In genomic region chr9:111273958-111274357, GRCm38 (mm10) we compare ENCODE assay signal across 10 mouse cellular contexts. TPM values are rescaled to one million over a fixed set of nuclear protein-coding genes. Genes with fewer than 3 reads are reported as not detected.
DNase-seq lines count a peak whose midpoint lies in the region; ATAC-seq and TF ChIP-seq lines count a peak whose summit lies in the region.
"Had no signal": no experiment of that assay in that cellular context is flagged by ENCODE, and none has a peak within 500 bp of the region (broad histone marks: within the 10 kb centered on the region; RNA-seq: fewer than 3 reads in every experiment).

No protein-coding gene starts in this region.

- intact Hi-C loops in heart, postnatal 36 days (cut with DNase I), result no loop called here

- dilution Hi-C loops in CH12.LX (cut with MboI; ENCODE audit: extremely low pct_ligation_motif_present, extremely low pct_unique_long_range_greater_than_20kb, low sequenced_read_pairs), result no loop called here

- no peaks in the 10 kb centered on the region for H3K27me3 ChIP-seq in heart, embryonic 11.5 days (ENCODE audit: control insufficient read depth, insufficient read depth, low read length)
- no peaks in the 10 kb centered on the region for H3K27me3 ChIP-seq in CH12.LX (replicated peaks)
- no peaks in the 10 kb centered on the region for H3K27me3 ChIP-seq in hindbrain, embryonic 13.5 days
- no peaks in the 10 kb centered on the region for H3K27me3 ChIP-seq in liver, postnatal 0 days (ENCODE audit: insufficient read depth, low read length)

- no peaks in the 10 kb centered on the region for H3K9me3 ChIP-seq in heart, embryonic 11.5 days (replicated peaks; ENCODE audit: control insufficient read depth, low read length)
- no peaks in the 10 kb centered on the region for H3K9me3 ChIP-seq in CH12.LX (replicated peaks; ENCODE audit: low read length)
- H3K9me3 ChIP-seq in hindbrain, embryonic 13.5 days, result no peaks in the 10 kb centered on the region
- no peaks in the 10 kb centered on the region for H3K9me3 ChIP-seq in liver, postnatal 0 days (ENCODE audit: low read length)

- H3K4me1 ChIP-seq in heart, embryonic 11.5 days (ENCODE audit: control insufficient read depth, insufficient read depth, low read length), result peaks cover 30% of the 10 kb centered on the region
- H3K4me1 ChIP-seq in CH12.LX (ENCODE audit: control insufficient read depth in 1 of 2, insufficient read depth in 2 of 2), result peaks cover 8 to 53% of the 10 kb centered on the region in 2 experiments; a peak in 3 of 4 replicates
- H3K4me1 ChIP-seq in hindbrain, embryonic 13.5 days (replicated peaks), result peaks cover 60% of the 10 kb centered on the region
- H3K4me1 ChIP-seq in liver, postnatal 0 days (ENCODE audit: insufficient read depth), result peaks cover 36% of the 10 kb centered on the region

- in situ Hi-C loops in CH12.LX (cut with MboI; ENCODE audit: low pct_ligation_motif_present, low pct_unique_long_range_greater_than_20kb, low sequenced_read_pairs), result loop anchor here (10.0 kb wide), 1 partner anchor 191 kb away; no protein-coding TSS in a partner anchor

- no peak for TF ChIP-seq POLR2A in CH12.LX (IDR thresholded peaks at IDR 0.05; ENCODE audit: low read depth, low read length)

- peak; percentile 48; the same call in 1 of the 2 replicates for TF ChIP-seq EP300 in CH12.LX (IDR thresholded peaks at IDR 0.05; ENCODE audit: low read length)
- no peak for TF ChIP-seq EP300 in liver, postnatal 0 days (IDR thresholded peaks at IDR 0.05; ENCODE audit: low read depth)

- H3K4me3 ChIP-seq in heart, embryonic 11.5 days (ENCODE audit: low read depth, low read length), result peak overlapping the region; percentile 75
- peak overlapping the region; percentile 74 to 92 (median 82) for H3K4me3 ChIP-seq in CH12.LX (replicated peaks in 1 of 3; ENCODE audit: low read depth in 2 of 3, low read length in 2 of 3, poor library complexity in 1 of 3)
- H3K4me3 ChIP-seq in hindbrain, embryonic 13.5 days, result peak overlapping the region; percentile 93
- H3K4me3 ChIP-seq in liver, postnatal 0 days (ENCODE audit: low read depth, low read length), result peak overlapping the region; percentile 79

- no peak overlapping the region for H3K27ac ChIP-seq in heart, embryonic 11.5 days (ENCODE audit: low read depth, low read length)
- H3K27ac ChIP-seq in CH12.LX (ENCODE audit: insufficient read depth, low read depth), result no peak overlapping the region
- no peak overlapping the region for H3K27ac ChIP-seq in hindbrain, embryonic 13.5 days
- no peak overlapping the region for H3K27ac ChIP-seq in liver, postnatal 0 days (ENCODE audit: low read depth)

- H3K79me2 ChIP-seq in CH12.LX (replicated peaks; ENCODE audit: control insufficient read depth, extremely low read depth, insufficient read depth, poor library complexity, severe bottlenecking), result peaks cover 61% of the 10 kb centered on the region

- ATAC-seq in heart, embryonic 11.5 days (replicated peaks; ENCODE audit: insufficient number of reproducible peaks, low FRiP score, low TSS enrichment), result no peak
- no peak for ATAC-seq in hindbrain, embryonic 13.5 days (ENCODE audit: low FRiP score)
- ATAC-seq in liver, postnatal 0 days, result no peak

- no peak for TF ChIP-seq CTCF in CH12.LX (conservative IDR thresholded peaks at IDR 0.05 in 1 of 2, IDR thresholded peaks at IDR 0.05 in 1 of 2; ENCODE audit: low read depth in 2 of 2, low read length in 2 of 2)
- no peak for TF ChIP-seq CTCF in liver, postnatal 0 days (IDR thresholded peaks at IDR 0.05; ENCODE audit: low read depth)

- peak overlapping the region; percentile 83 for H3K4me2 ChIP-seq in heart, embryonic 11.5 days
- peak overlapping the region; percentile 94 for H3K4me2 ChIP-seq in CH12.LX (ENCODE audit: insufficient read depth, low read depth, poor library complexity, severe bottlenecking)
- peak overlapping the region; percentile 98 for H3K4me2 ChIP-seq in hindbrain, embryonic 13.5 days
- peak overlapping the region; percentile 82 for H3K4me2 ChIP-seq in liver, postnatal 0 days (ENCODE audit: low read depth, low read length)

- no peak for TF ChIP-seq RAD21 in CH12.LX (IDR thresholded peaks at IDR 0.05; ENCODE audit: low read depth, low read length)

- H3K9ac ChIP-seq in heart, embryonic 11.5 days (ENCODE audit: low read depth, low read length), result no peak overlapping the region
- H3K9ac ChIP-seq in CH12.LX (ENCODE audit: insufficient read depth, low read depth), result peak overlapping the region; percentile 81; the same call in 1 of the 2 replicates
- H3K9ac ChIP-seq in hindbrain, embryonic 13.5 days, result no peak overlapping the region
- peak overlapping the region; percentile 5 for H3K9ac ChIP-seq in liver, postnatal 0 days (replicated peaks)

- DNase-seq in heart, postnatal 36 days, result no peak
- no peak for DNase-seq in CH12.LX (ENCODE audit: extremely low read depth)
- no peak for DNase-seq in liver, postnatal 0 days
- no peak for DNase-seq in thymus, postnatal 36 days
- DNase-seq in left cerebral cortex, adult 18-20 months (ENCODE audit: low spot score in 2 of 2), result no peak
- DNase-seq in lung, postnatal 25 days (ENCODE audit: low spot score), result no peak
- DNase-seq: cerebellum, adult 8-10 months; thymus, postnatal 14 days had no signal

- 0 out of 2 replicates have a peak, but pooled peaks cover 3% of the 10 kb centered on the region for H3K36me3 ChIP-seq in heart, embryonic 11.5 days (ENCODE audit: control insufficient read depth, insufficient read depth, low read length)
- peaks cover 9 to 43% of the 10 kb centered on the region in 2 experiments for H3K36me3 ChIP-seq in CH12.LX (replicated peaks in 1 of 2; ENCODE audit: control insufficient read depth in 1 of 2, insufficient read depth in 1 of 2, low read length in 1 of 2)
- peaks cover 32% of the 10 kb centered on the region for H3K36me3 ChIP-seq in hindbrain, embryonic 13.5 days
- peaks cover 33% of the 10 kb centered on the region for H3K36me3 ChIP-seq in liver, postnatal 0 days (replicated peaks; ENCODE audit: insufficient read depth, low read length)

- 79% methylated on average over 1 of the region's 1 CpGs for WGBS in heart, embryonic 11.5 days (ENCODE audit: insufficient replicate concordance)
- WGBS in hindbrain, embryonic 13.5 days, result 95% methylated on average over 1 of the region's 1 CpGs
- WGBS in liver, postnatal 0 days (ENCODE audit: insufficient replicate concordance), result 67% methylated on average over 1 of the region's 1 CpGs

TF ChIP-seq in CH12.LX, 34 proteins besides CTCF, POLR2A, EP300 and RAD21:
- peak; percentile 86; the same call in 1 of the 2 replicates for TF ChIP-seq SIN3A (IDR thresholded peaks at IDR 0.05; ENCODE audit: low read length)
- no peak for TF ChIP-seq RCOR1 (conservative IDR thresholded peaks at IDR 0.05; ENCODE audit: low read depth, low read length)
- peak; percentile 57; the same call in 1 of the 2 replicates for TF ChIP-seq JUND (conservative IDR thresholded peaks at IDR 0.05; ENCODE audit: low read depth, low read length)
- no peak for TF ChIP-seq POLR2AphosphoS2 (IDR thresholded peaks at IDR 0.05; ENCODE audit: low read depth, low read length)
- no peak for TF ChIP-seq UBTF (IDR thresholded peaks at IDR 0.05; ENCODE audit: low read depth, low read length)
- TF ChIP-seq MAX (IDR thresholded peaks at IDR 0.05; ENCODE audit: low read length), result peak; percentile 88
- peak; percentile 40 for TF ChIP-seq USF1 (IDR thresholded peaks at IDR 0.05; ENCODE audit: low read depth, low read length)
- peak; percentile 98 for TF ChIP-seq MXI1 (IDR thresholded peaks at IDR 0.05; ENCODE audit: low read depth, low read length)
- no peak for TF ChIP-seq BHLHE40 (IDR thresholded peaks at IDR 0.05; ENCODE audit: low read depth, low read length)
- peak; percentile 50; the same call in 1 of the 2 replicates for TF ChIP-seq JUN (IDR thresholded peaks at IDR 0.05; ENCODE audit: insufficient read depth, low read depth, low read length)
- TF ChIP-seq SMC3 (IDR thresholded peaks at IDR 0.05; ENCODE audit: low read depth, low read length), result no peak
- no peak for TF ChIP-seq CHD2 (IDR thresholded peaks at IDR 0.05; ENCODE audit: low read length)
- no peak for TF ChIP-seq HCFC1 (IDR thresholded peaks at IDR 0.05; ENCODE audit: low read depth, low read length)
- TF ChIP-seq ETS1 (conservative IDR thresholded peaks at IDR 0.05; ENCODE audit: low read depth, low read length), result no peak
- peak; percentile 86 for TF ChIP-seq MYC (IDR thresholded peaks at IDR 0.05; ENCODE audit: low read depth, low read length)
TF ChIP-seq in CH12.LX: peak in this region for 7.

RNA-seq across cellular contexts. Expression of gene Epm2aip1, which starts 2.2 kb away (rescaled TPM):
- polyA plus RNA-seq in heart, embryonic 11.5 days (2014; fragmentation: Nextera tagmentation; extraction: Ambion mirVana), result 25.6 and 35.3 TPM in 2 replicates
- 10 to 100 TPM; 17.1 to 25.1 TPM for total RNA-seq in heart, postnatal 36 days (2021)
- total RNA-seq in CH12.LX (2012; rRNA removed) (8.9 and 9.3 TPM in 2 replicates), CH12.LX (2014; rRNA removed) (11.2 and 12.2 TPM in 2 replicates)
- 8.9 and 11.4 TPM in 2 replicates for polyA plus RNA-seq in CH12.LX (2012; ENCODE audit: insufficient read length, low read depth)
- 46.2 and 47.4 TPM in 2 replicates for polyA plus RNA-seq in hindbrain, embryonic 13.5 days (2015; fragmentation: Nextera tagmentation; extraction: Ambion mirVana)
- polyA plus RNA-seq in liver, postnatal 0 days (2015; fragmentation: Nextera tagmentation; extraction: Ambion mirVana), result 4.4 and 5.2 TPM in 2 replicates
- 10 to 100 TPM; 87.2 to 87.9 TPM for total RNA-seq in left cerebral cortex, adult 18-20 months (2021)

RNA-seq across cellular contexts. Expression of gene Mlh1, which starts 2.4 kb away (rescaled TPM):
- 33.9 and 43.0 TPM in 2 replicates for polyA plus RNA-seq in heart, embryonic 11.5 days (2014; fragmentation: Nextera tagmentation; extraction: Ambion mirVana)
- total RNA-seq in heart, postnatal 36 days (2021), result 1 to 10 TPM; 7.7 to 8.5 TPM
- total RNA-seq in CH12.LX (2012; rRNA removed) (25.7 and 33.0 TPM in 2 replicates), CH12.LX (2014; rRNA removed) (54.8 and 57.9 TPM in 2 replicates)
- polyA plus RNA-seq in CH12.LX (2012; ENCODE audit: insufficient read length, low read depth), result 46.3 and 50.2 TPM in 2 replicates
- 29.9 and 31.3 TPM in 2 replicates for polyA plus RNA-seq in hindbrain, embryonic 13.5 days (2015; fragmentation: Nextera tagmentation; extraction: Ambion mirVana)
- 9.8 and 10.1 TPM in 2 replicates for polyA plus RNA-seq in liver, postnatal 0 days (2015; fragmentation: Nextera tagmentation; extraction: Ambion mirVana)
- 10 to 100 TPM; 17.1 to 17.3 TPM for total RNA-seq in left cerebral cortex, adult 18-20 months (2021)

RNA-seq across cellular contexts. Expression of gene Trank1, which starts 37.6 kb away (rescaled TPM):
- 0.11 and 0.13 TPM in 2 replicates for polyA plus RNA-seq in heart, embryonic 11.5 days (2014; fragmentation: Nextera tagmentation; extraction: Ambion mirVana)
- not detected for total RNA-seq in heart, postnatal 36 days (2021)
- total RNA-seq in CH12.LX (2012; rRNA removed) (0.34 and 0.38 TPM in 2 replicates), CH12.LX (2014; rRNA removed) (0.13 and 0.27 TPM in 2 replicates)
- polyA plus RNA-seq in CH12.LX (2012; ENCODE audit: insufficient read length, low read depth), result 0.66 and 0.71 TPM in 2 replicates
- 4.3 TPM in 2 replicates for polyA plus RNA-seq in hindbrain, embryonic 13.5 days (2015; fragmentation: Nextera tagmentation; extraction: Ambion mirVana)
- polyA plus RNA-seq in liver, postnatal 0 days (2015; fragmentation: Nextera tagmentation; extraction: Ambion mirVana), result 0.02 TPM in 1 of 2 replicates, not detected in the other
- 100 to 1,000 TPM; 277 to 278 TPM for total RNA-seq in left cerebral cortex, adult 18-20 months (2021)

Comparison
In these comparisons a context has a peak if more than half of its experiments do, and no peak if none do; other contexts are left out.
1. H3K9ac ChIP-seq: peak in CH12.LX (single experiment) and liver, postnatal 0 days (single experiment); none in heart, embryonic 11.5 days (single experiment) and hindbrain, embryonic 13.5 days (single experiment).
2. Peak in every context shown above with its lines, with median percentiles within 50 percentile points of each other: H3K4me2 ChIP-seq and H3K4me3 ChIP-seq.